Mouse (Mus musculus) ES-Bruce4 (cell line): ENCODE results near the gene Arhgap31. TPM values are rescaled to one million over a fixed set of nuclear protein-coding genes. Genes with fewer than 3 reads are reported as not detected.

Source experiments
- H3K27ac ChIP-seq: 2 replicates; pipeline ENCODE4 v1.5.1; 2012; ENCODE audit warnings: low read length, inconsistent platforms; ENCODE audit not compliant: insufficient read depth
- H3K27me3 ChIP-seq: 2 replicates; pipeline ENCODE4 v1.6.1; 2012; ENCODE audit warnings: mild to moderate bottlenecking, low read length, inconsistent platforms; ENCODE audit not compliant: control insufficient read depth, poor library complexity, insufficient read depth, severe bottlenecking
- H3K36me3 ChIP-seq: 2 replicates; pipeline ENCODE4 v1.6.1; 2012; ENCODE audit warnings: inconsistent platforms, mild to moderate bottlenecking, low read length, moderate library complexity; ENCODE audit not compliant: control insufficient read depth, poor library complexity, insufficient read depth, severe bottlenecking
- H3K4me1 ChIP-seq: one replicate; pipeline ENCODE4 v1.8.1; 2011; ENCODE audit warnings: low read length; ENCODE audit not compliant: control insufficient read depth, insufficient read depth
- H3K4me3 ChIP-seq: 2 replicates; pipeline ENCODE4 v1.5.1; 2011; ENCODE audit warnings: low read depth, mild to moderate bottlenecking, low read length
- H3K9ac ChIP-seq: 2 replicates; pipeline ENCODE4 v1.6.1; 2012; ENCODE audit warnings: low read depth, mild to moderate bottlenecking, inconsistent platforms; ENCODE audit not compliant: poor library complexity, severe bottlenecking
- H3K9me3 ChIP-seq: replicated peaks from 2 replicates; pipeline ENCODE4 v1.6.1; 2012; ENCODE audit warnings: mild to moderate bottlenecking, low read length, inconsistent platforms; ENCODE audit not compliant: control insufficient read depth, poor library complexity, insufficient read depth, severe bottlenecking
- CTCF ChIP-seq: IDR thresholded peaks from one replicate; pipeline ENCODE4 v1.8.1; 2011; ENCODE audit warnings: low read depth, low read length
- EP300 ChIP-seq: IDR thresholded peaks from 2 replicates; pipeline ENCODE4 v1.6.1; 2011; ENCODE audit warnings: low read depth, low read length; ENCODE audit not compliant: insufficient read depth
- POLR2A ChIP-seq: IDR thresholded peaks from one replicate; pipeline ENCODE4 v1.8.1; 2011; ENCODE audit warnings: low read length; ENCODE audit not compliant: insufficient read depth
- polyA plus RNA-seq: library from polyadenylated mRNA; stranded (reverse); fragments of >200 nt; gene quantifications from 2 replicates; pipeline ENCODE4 v1.2.4, GENCODE M21; 2011; ENCODE audit warnings: low read depth; ENCODE audit not compliant: missing spikeins, insufficient read depth, insufficient read length

The Arhgap31 gene
- polyA plus RNA-seq, 1 experiment, result 1.3 TPM

- H3K4me1 ChIP-seq, result no peaks in the 10 kb centered on the region
- no peaks in the 10 kb centered on the region for H3K9me3 ChIP-seq
- TF ChIP-seq POLR2A (no peak), CTCF (no peak)
- H3K4me3 ChIP-seq, result no peak overlapping the region
- no peak overlapping the region for H3K9ac ChIP-seq
- no peaks in the 10 kb centered on the region for H3K27me3 ChIP-seq
- H3K27ac ChIP-seq, result no peak overlapping the region
- peaks cover 41% of the 10 kb centered on the region for H3K36me3 ChIP-seq
These were observed 120.1 kb downstream of the Arhgap31 start for GRCm38 (mm10) chr16:38592946-38593345.

- H3K27ac ChIP-seq, result no peak overlapping the region
- H3K27me3 ChIP-seq, result no peaks in the 10 kb centered on the region
- no peak overlapping the region for H3K4me3 ChIP-seq
- no peaks in the 10 kb centered on the region for H3K4me1 ChIP-seq
- H3K9me3 ChIP-seq, result no peaks in the 10 kb centered on the region
- no peak for TF ChIP-seq POLR2A
- no peak for TF ChIP-seq CTCF
- no peak for TF ChIP-seq EP300
- no peak overlapping the region for H3K9ac ChIP-seq
- H3K36me3 ChIP-seq, result peaks cover 49% of the 10 kb centered on the region
These were observed 120.9 kb downstream of the Arhgap31 start for GRCm38 (mm10) chr16:38592026-38592678.

- H3K27me3 ChIP-seq, result no peaks in the 10 kb centered on the region
- no peak overlapping the region for H3K9ac ChIP-seq
- no peaks in the 10 kb centered on the region for H3K9me3 ChIP-seq
- peaks cover 54% of the 10 kb centered on the region for H3K36me3 ChIP-seq
- no peaks in the 10 kb centered on the region for H3K4me1 ChIP-seq
- H3K27ac ChIP-seq, result no peak overlapping the region
- TF ChIP-seq CTCF (no peak), POLR2A (no peak), EP300 (no peak)
- H3K4me3 ChIP-seq, result no peak overlapping the region
These were observed 121.6 kb downstream of the Arhgap31 start for GRCm38 (mm10) chr16:38591506-38591905.

GRCm38 (mm10) chr16:38587572-38587971 is 125.5 kb downstream of the Arhgap31 start:
- H3K9ac ChIP-seq, result no peak overlapping the region
- no peaks in the 10 kb centered on the region for H3K27me3 ChIP-seq
- H3K9me3 ChIP-seq, result no peaks in the 10 kb centered on the region
- TF ChIP-seq EP300 (no peak), CTCF (no peak), POLR2A (no peak)
- peaks cover 89% of the 10 kb centered on the region for H3K36me3 ChIP-seq
- no peak overlapping the region for H3K4me3 ChIP-seq
- no peak overlapping the region for H3K27ac ChIP-seq
- no peaks in the 10 kb centered on the region for H3K4me1 ChIP-seq

GRCm38 (mm10) chr16:38587163-38587562 is 125.9 kb downstream of the Arhgap31 start:
- TF ChIP-seq POLR2A (no peak), CTCF (no peak), EP300 (no peak)
- no peaks in the 10 kb centered on the region for H3K4me1 ChIP-seq
- no peaks in the 10 kb centered on the region for H3K27me3 ChIP-seq
- H3K9me3 ChIP-seq, result no peaks in the 10 kb centered on the region
- no peak overlapping the region for H3K4me3 ChIP-seq
- no peak overlapping the region for H3K27ac ChIP-seq
- no peak overlapping the region for H3K9ac ChIP-seq
- H3K36me3 ChIP-seq, result peaks cover 89% of the 10 kb centered on the region

- Histone ChIP-seq H3K27ac (no peak overlapping the region), H3K4me1 (no peaks in the 10 kb centered on the region), H3K4me3 (no peak overlapping the region), H3K27me3 (no peaks in the 10 kb centered on the region), H3K36me3 (peaks cover 89% of the 10 kb centered on the region), H3K9me3 (no peaks in the 10 kb centered on the region), H3K9ac (no peak overlapping the region)
- TF ChIP-seq EP300 (no peak), CTCF (no peak)
These were observed 127.9 kb downstream of the Arhgap31 start for GRCm38 (mm10) chr16:38585186-38585585.

- TF ChIP-seq POLR2A, result no peak
- no peak for TF ChIP-seq CTCF
- TF ChIP-seq EP300, result no peak
- Histone ChIP-seq H3K36me3 (peaks cover 88% of the 10 kb centered on the region), H3K27me3 (no peaks in the 10 kb centered on the region)
These were observed 128.3 kb downstream of the Arhgap31 start for GRCm38 (mm10) chr16:38584761-38585160.

More at GRCm38 (mm10) chr16:38584761-38585160, 128.3 kb downstream of the Arhgap31 start:
- H3K27ac ChIP-seq, result no peak overlapping the region
- H3K9ac ChIP-seq, result no peak overlapping the region
- no peak overlapping the region for H3K4me3 ChIP-seq
- H3K9me3 ChIP-seq, result no peaks in the 10 kb centered on the region
- H3K4me1 ChIP-seq, result no peaks in the 10 kb centered on the region
